Mouse (Mus musculus): ENCODE data around the gene Nus1.

- TF ChIP-seq NELFE (IDR thresholded peaks at IDR 0.05; ENCODE audit: low read depth, low read length), result no peak
- TF ChIP-seq MEF2A (IDR thresholded peaks at IDR 0.05; ENCODE audit: borderline replicate concordance, low read depth, low read length), result no peak
- TF ChIP-seq POLR2A (IDR thresholded peaks at IDR 0.05; ENCODE audit: low read depth, low read length), result no peak
Measured at GRCm38 (mm10) chr10:52374651-52375050, 42.7 kb upstream of the Nus1 start.
